Mouse (Mus musculus) liver, adult 2 months (tissue): ENCODE measurements around the gene Tmem132d.

Source experiments
- CTCF ChIP-seq: fragments of 200-500 bp; IDR thresholded peaks from 2 replicates; pipeline ENCODE4 v1.5.1; 2011; ENCODE audit warnings: low read depth, low read length, control low read depth
- POLR2A ChIP-seq: fragments of 200-500 bp; IDR thresholded peaks from 2 replicates; pipeline ENCODE4 v1.6.1; 2011; ENCODE audit warnings: low read length, control low read depth; ENCODE audit not compliant: insufficient read depth; ENCODE audit errors: extremely low read depth

GRCm38 (mm10) chr5:128418149-128418710 lies 14.6 kb downstream of the Tmem132d start:
- TF ChIP-seq POLR2A (no peak), CTCF (no peak)
